Mouse (Mus musculus) adipocyte (in vitro differentiated cells): ENCODE results near the gene Gm5065.

Source experiments
- DNase-seq: peaks from one replicate; pipeline ENCODE4 v3.0.0-alpha.2; 2016; ENCODE audit warnings: low spot score

Gm5065 gene

DNA sequence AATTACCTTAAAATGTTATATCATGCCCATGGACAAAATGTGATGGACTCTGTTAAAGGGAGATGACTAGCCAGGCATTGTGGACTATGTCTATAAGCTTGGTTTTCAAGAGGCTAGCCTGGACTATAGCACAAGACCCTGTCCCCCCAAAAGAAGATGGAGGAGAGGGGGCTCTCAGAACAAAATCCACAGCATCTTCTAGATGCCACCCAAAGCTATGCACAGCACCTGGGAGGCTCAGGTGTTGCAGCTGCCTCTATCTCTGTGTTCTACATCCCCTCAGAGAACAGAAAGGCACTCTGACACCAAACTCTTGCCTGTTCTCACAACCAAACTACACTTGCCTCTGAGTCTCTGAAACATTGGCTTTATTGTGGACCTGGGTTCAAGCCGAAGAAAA lies at the start of gene Gm5065:
Gm5065 (plus strand) TSS at position 301 of the 400 bp plus-strand sequence.
- no peak for DNase-seq

DNA sequence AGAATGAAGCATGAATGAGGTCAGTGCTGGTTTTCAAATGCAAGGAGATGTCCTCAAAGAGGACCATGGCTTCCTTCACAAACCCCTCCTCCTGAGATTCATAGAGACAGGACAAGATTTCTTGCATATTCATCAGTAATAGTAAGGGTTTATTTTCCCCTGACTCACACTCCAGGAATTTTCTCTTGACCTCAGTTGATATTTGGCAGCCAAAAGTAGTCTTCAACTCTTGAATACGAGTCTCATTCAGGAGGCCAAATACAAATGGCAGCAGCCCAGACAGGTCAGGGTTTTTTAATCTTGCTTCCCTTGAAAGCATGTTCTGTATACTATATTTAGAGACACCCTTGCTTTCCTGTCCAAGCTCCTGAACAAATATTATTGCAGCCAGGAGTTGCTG lies 22.8 kb upstream of the Gm5065 start:
- peak; percentile 30 for DNase-seq

DNA sequence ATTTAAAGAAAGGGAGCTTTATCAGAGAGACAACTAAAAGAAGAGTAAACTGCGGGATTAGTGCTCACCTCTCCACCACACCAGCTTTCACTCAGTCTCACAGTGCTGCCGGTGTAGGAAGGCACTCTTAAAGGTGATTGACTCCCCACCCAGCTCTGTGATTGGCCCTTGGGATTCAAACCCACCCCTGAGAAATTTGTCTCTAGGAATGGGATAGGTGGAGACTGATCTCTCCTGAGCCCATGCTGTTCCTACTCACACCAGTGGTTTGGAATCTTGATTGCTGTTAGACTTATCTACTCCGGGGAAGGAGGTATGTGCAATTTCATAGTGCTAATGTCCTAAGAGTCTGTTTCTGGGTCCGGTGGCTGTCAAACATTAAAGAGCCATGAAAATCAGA lies 598 bp downstream of the Gm5065 start, which contains the start of gene Nlrp2:
Nlrp2 (minus strand) TSS at position 101 of the 400 bp plus-strand sequence.
- no peak for DNase-seq

DNA sequence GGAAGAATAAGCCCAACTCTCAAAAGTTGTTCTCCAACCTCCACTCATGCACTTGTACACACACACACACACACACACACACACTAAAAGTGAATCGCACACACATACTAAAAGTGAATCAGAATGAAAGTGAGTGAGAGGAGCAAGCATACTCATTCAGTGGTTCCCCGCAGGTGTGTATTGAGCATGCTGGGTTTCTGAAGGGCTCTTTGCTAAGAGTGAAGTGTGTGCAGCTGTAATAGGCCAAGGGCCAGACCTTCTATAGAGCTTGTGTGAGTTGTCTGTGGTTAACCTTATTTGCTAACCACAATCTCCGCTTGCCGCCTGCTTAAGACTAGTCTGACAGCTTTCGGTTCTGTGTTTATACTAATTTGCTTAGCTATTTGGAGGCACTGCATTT lies 13.3 kb downstream of the Gm5065 start:
- DNase-seq: no peak

DNA sequence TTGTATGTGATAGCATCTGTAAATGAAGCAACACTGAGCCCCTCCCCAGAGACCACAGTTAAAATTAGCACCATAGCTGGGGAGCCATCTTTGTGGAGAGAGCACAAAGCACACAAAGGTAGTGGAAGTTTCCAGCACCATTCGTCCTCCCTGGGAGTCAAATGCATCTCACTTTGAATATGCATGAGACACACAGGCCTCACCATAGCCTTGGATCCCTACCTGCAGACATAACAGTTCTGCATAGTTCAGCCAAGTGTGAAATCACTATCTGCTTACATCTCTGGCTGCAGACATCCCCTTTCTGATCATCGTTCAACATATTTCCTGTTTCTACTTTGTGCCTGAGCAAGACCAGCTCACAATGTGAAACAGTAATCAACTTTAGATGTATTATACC lies 16.4 kb downstream of the Gm5065 start:
- no peak for DNase-seq

DNA sequence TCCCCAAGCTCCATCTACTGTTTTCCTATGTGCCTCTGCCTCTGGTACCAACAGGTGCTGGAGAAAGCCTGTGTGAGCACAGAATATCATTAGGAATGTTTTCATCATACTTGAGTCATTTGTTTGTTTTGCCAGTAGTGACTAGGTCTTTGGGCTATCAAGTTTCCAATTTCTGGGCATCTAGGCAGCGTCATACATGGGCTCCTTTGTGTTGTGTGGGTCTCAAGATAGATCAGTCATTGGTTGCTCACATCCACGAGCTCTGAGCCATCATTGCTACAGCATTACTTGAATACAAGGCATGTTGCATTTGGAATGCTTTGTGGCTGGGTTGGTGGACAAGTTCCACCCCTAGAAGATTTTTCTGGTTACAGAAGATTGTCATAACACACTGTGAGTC lies 55.9 kb downstream of the Gm5065 start:
- DNase-seq: no peak
